Mouse (Mus musculus) lung, postnatal 0 days (tissue): ENCODE measurements around the gene Elp5.

Experiments used
- CTCF ChIP-seq: IDR thresholded peaks from 2 replicates; pipeline ENCODE4 v1.5.1; 2016; ENCODE audit warnings: antibody characterized with exemption, mild to moderate bottlenecking
- EP300 ChIP-seq: IDR thresholded peaks from 2 replicates; pipeline ENCODE4 v1.6.1; 2016; ENCODE audit warnings: antibody characterized with exemption, mild to moderate bottlenecking, control low read depth

DNA sequence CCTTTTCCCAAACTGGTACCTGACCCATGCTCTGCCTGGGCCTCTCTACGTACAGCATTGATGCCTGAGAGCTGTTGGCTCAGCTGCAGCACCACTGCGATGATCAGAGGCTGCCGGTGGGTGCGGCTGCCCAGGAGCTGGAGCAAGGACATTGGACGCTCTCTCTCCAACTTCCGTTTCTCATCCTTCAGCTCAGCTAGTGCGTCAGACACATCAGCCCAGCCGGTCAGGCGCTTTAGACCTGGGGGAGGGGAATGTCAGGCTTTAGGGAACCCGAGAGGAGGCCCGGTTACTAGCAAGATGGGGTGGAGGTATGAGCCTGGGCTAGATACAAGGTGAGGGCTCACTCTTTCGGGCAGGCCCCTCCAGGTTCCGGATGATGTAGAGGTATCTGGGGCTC lies 37.1 kb downstream of the Elp5 start:
- TF ChIP-seq CTCF (no peak), EP300 (no peak)
